Mouse (Mus musculus) CH12.LX (cell line): ENCODE results near the gene Htr5a. TPM values are rescaled to one million over a fixed set of nuclear protein-coding genes. Genes with fewer than 3 reads are reported as not detected.
A peak's percentile ranks its signal among the peaks of the same experiment; 100 is the strongest.

Experiments used
- DNase-seq: peaks from one replicate; pipeline ENCODE4 v3.0.0-alpha.2; 2013; ENCODE audit errors: extremely low read depth
- H3K27ac ChIP-seq: 2 replicates; pipeline ENCODE4 v1.5.1; 2012; ENCODE audit warnings: low read depth, mild to moderate bottlenecking, control low read depth, moderate library complexity; ENCODE audit not compliant: insufficient read depth
- H3K27me3 ChIP-seq: replicated peaks from 2 replicates; pipeline ENCODE3; 2012; ENCODE audit warnings: inconsistent platforms
- H3K36me3 ChIP-seq, 2 experiments: replicated peaks in 1 of 2; 2 replicates each; pipeline versions ENCODE3 to v1.6.1; 2012; ENCODE audit warnings: inconsistent platforms in 1 of 2, low read length in 1 of 2, mild to moderate bottlenecking in 1 of 2, mixed read lengths in 1 of 2, moderate library complexity in 1 of 2; ENCODE audit not compliant: control insufficient read depth in 1 of 2, insufficient read depth in 1 of 2
- H3K4me1 ChIP-seq, 2 experiments: 2 replicates each; pipeline ENCODE4 v1.6.1; 2012; ENCODE audit warnings: inconsistent platforms in 1 of 2, moderate library complexity in 1 of 2; ENCODE audit not compliant: insufficient read depth in 2 of 2, control insufficient read depth in 1 of 2
- H3K4me2 ChIP-seq: 2 replicates; pipeline ENCODE4 v1.6.1; 2012; ENCODE audit warnings: low read depth, mild to moderate bottlenecking, control low read depth; ENCODE audit not compliant: poor library complexity, insufficient read depth, severe bottlenecking
- H3K4me3 ChIP-seq, 3 experiments: fragments of 150-350 bp in 1 of 3; sonication (generic) in 1 of 3; replicated peaks in 1 of 3; 2 replicates each; pipeline versions ENCODE3 to v1.5.1; 2011 to 2012; ENCODE audit warnings: low read depth in 2 of 3, low read length in 2 of 3, mild to moderate bottlenecking in 2 of 3, moderate library complexity in 2 of 3, control low read depth in 1 of 3, improper control_type of control experiment in 1 of 3, inconsistent platforms in 1 of 3, mixed read lengths in 1 of 3; ENCODE audit not compliant: poor library complexity in 1 of 3
- H3K79me2 ChIP-seq: replicated peaks from 2 replicates; pipeline ENCODE4 v1.6.1; 2012; ENCODE audit warnings: mild to moderate bottlenecking, moderate library complexity; ENCODE audit not compliant: control insufficient read depth, poor library complexity, insufficient read depth, severe bottlenecking; ENCODE audit errors: extremely low read depth
- H3K9ac ChIP-seq: 2 replicates; pipeline ENCODE4 v1.6.1; 2012; ENCODE audit warnings: low read depth, mild to moderate bottlenecking, control low read depth, moderate library complexity; ENCODE audit not compliant: insufficient read depth
- H3K9me3 ChIP-seq: replicated peaks from 2 replicates; pipeline ENCODE3; 2012; ENCODE audit warnings: low read length, inconsistent platforms, mixed read lengths
- BHLHE40 ChIP-seq: IDR thresholded peaks from 2 replicates; pipeline ENCODE4 v1.6.1; 2011; ENCODE audit warnings: mild to moderate bottlenecking, low read depth, low read length, improper control_type of control experiment
- CHD1 ChIP-seq: IDR thresholded peaks from 2 replicates; pipeline ENCODE4 v1.6.1; 2012; ENCODE audit warnings: low read depth, low read length, improper control_type of control experiment, inconsistent platforms
- CHD2 ChIP-seq: IDR thresholded peaks from 2 replicates; pipeline ENCODE4 v1.6.1; 2011; ENCODE audit warnings: low read length, improper control_type of control experiment
- E2F4 ChIP-seq: IDR thresholded peaks from 2 replicates; pipeline ENCODE4 v1.6.1; 2011; ENCODE audit warnings: low read depth, low read length, improper control_type of control experiment; ENCODE audit not compliant: insufficient replicate concordance
- EP300 ChIP-seq: IDR thresholded peaks from 2 replicates; pipeline ENCODE4 v1.6.1; 2011; ENCODE audit warnings: low read length, improper control_type of control experiment
- ETS1 ChIP-seq: conservative IDR thresholded peaks from 2 replicates; pipeline ENCODE4 v1.6.1; 2012; ENCODE audit warnings: low read depth, mild to moderate bottlenecking, inconsistent platforms, low read length, improper control_type of control experiment, moderate library complexity
- GABPA ChIP-seq: IDR thresholded peaks from 2 replicates; pipeline ENCODE4 v1.6.1; 2012; ENCODE audit warnings: low read depth, low read length, improper control_type of control experiment, inconsistent platforms; ENCODE audit not compliant: insufficient replicate concordance
- JUND ChIP-seq: conservative IDR thresholded peaks from 2 replicates; pipeline ENCODE4 v1.6.1; 2011; ENCODE audit warnings: low read depth, low read length, improper control_type of control experiment
- MEF2A ChIP-seq: IDR thresholded peaks from 2 replicates; pipeline ENCODE4 v1.6.1; 2014; ENCODE audit warnings: low read depth, mild to moderate bottlenecking, inconsistent platforms, low read length, improper control_type of control experiment, borderline replicate concordance
- MXI1 ChIP-seq: IDR thresholded peaks from 2 replicates; pipeline ENCODE4 v1.6.1; 2011; ENCODE audit warnings: mild to moderate bottlenecking, low read depth, low read length, improper control_type of control experiment
- MYC ChIP-seq: IDR thresholded peaks from 2 replicates; pipeline ENCODE4 v1.6.1; 2011; ENCODE audit warnings: low read depth, mild to moderate bottlenecking, improper control_type of control experiment, low read length
- PAX5 ChIP-seq: IDR thresholded peaks from 2 replicates; pipeline ENCODE4 v1.6.1; 2012; ENCODE audit warnings: low read length, inconsistent platforms, mixed read lengths
- SIN3A ChIP-seq: IDR thresholded peaks from 2 replicates; pipeline ENCODE4 v1.6.1; 2012; ENCODE audit warnings: low read length, improper control_type of control experiment, inconsistent platforms
- SMC3 ChIP-seq: IDR thresholded peaks from 2 replicates; pipeline ENCODE4 v1.6.1; 2011; ENCODE audit warnings: low read depth, low read length, improper control_type of control experiment
- TBP ChIP-seq: conservative IDR thresholded peaks from 2 replicates; pipeline ENCODE4 v1.6.1; 2011; ENCODE audit warnings: low read depth, low read length, improper control_type of control experiment
- USF2 ChIP-seq: conservative IDR thresholded peaks from 2 replicates; pipeline ENCODE4 v1.6.1; 2011; ENCODE audit warnings: low read depth, low read length, improper control_type of control experiment
- ZMIZ1 ChIP-seq: IDR thresholded peaks from 2 replicates; pipeline ENCODE4 v1.6.1; 2012; ENCODE audit warnings: low read depth, mild to moderate bottlenecking, inconsistent platforms, low read length, improper control_type of control experiment
- ZNF384 ChIP-seq: IDR thresholded peaks from 2 replicates; pipeline ENCODE4 v1.6.1; 2012; ENCODE audit warnings: low read depth, low read length, improper control_type of control experiment, inconsistent platforms
- dilution Hi-C: fragments of 300-500 bp; cut with MboI; formaldehyde crosslinking; loops from 2 replicates; pipeline ENCODE4 v1.14.3; 2020; ENCODE audit warnings: low sequenced_read_pairs; ENCODE audit not compliant: extremely low pct_unique_long_range_greater_than_20kb, extremely low pct_ligation_motif_present
- in situ Hi-C: fragments of 300-500 bp; cut with MboI; formaldehyde crosslinking; loops from 3 replicates; pipeline ENCODE4 v1.14.3; 2019; ENCODE audit warnings: low sequenced_read_pairs, low pct_ligation_motif_present, low pct_unique_long_range_greater_than_20kb, mixed read lengths
- polyA plus RNA-seq: library from polyadenylated mRNA; unstranded; fragments of >175 nt; gene quantifications from 2 replicates; pipeline ENCODE4 v1.2.1, GENCODE M21; 2012; ENCODE audit warnings: low read depth; ENCODE audit not compliant: insufficient read length
- total RNA-seq, 2 experiments: library from RNA; depleted of rRNA; stranded (reverse); fragments of 300-350 nt in 1 of 2; fragments of >200 nt in 1 of 2; gene quantifications; 2 replicates each; pipeline ENCODE4 v1.2.3; 2012 to 2014

The Htr5a gene
- total and polyA plus RNA-seq, 3 experiments, result not detected

- Histone ChIP-seq H3K27ac (no peak overlapping the region), H3K4me1 (peaks cover 0 to 13% of the 10 kb centered on the region in 2 experiments; a peak in 2 of 4 replicates), H3K9me3 (peaks cover 16% of the 10 kb centered on the region), H3K36me3 (no peaks in the 10 kb centered on the region), H3K79me2 (no peaks in the 10 kb centered on the region), H3K4me2 (no peak overlapping the region), H3K4me3 (no peak overlapping the region), H3K27me3 (no peaks in the 10 kb centered on the region), H3K9ac (no peak overlapping the region)
- peak; percentile 11 for DNase-seq
- dilution Hi-C loops (no loop called here), in situ Hi-C loops (no loop called here)
- TF ChIP-seq ETS1 (no peak), SMC3 (no peak), E2F4 (no peak), CHD2 (no peak), EP300 (no peak), USF2 (no peak), BHLHE40 (no peak), PAX5 (no peak), SIN3A (no peak), MEF2A (no peak), CHD1 (no peak)
Measured at GRCm38 (mm10) chr5:27899756-27900155, 57.8 kb downstream of the Htr5a start.

DNA sequence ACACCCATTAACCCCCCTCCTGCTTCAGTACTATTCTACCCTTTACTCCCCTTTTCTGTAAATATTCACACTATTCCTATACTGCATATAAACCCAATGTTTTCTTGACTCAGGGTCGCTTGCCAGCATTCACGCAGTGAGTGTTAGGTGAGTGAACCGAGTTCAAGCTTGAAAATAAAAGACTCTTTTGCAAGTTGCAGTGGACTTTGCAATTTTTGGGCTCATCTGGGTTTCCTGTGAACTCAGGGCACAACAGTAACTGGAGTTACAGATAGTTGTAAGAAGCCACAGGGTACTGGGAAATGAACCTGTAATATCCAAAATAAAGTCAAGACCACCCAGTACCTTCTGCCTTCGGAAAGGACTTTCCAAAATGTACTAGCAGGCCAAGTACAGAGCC is 58.2 kb downstream of the Htr5a start:
- no peak overlapping the region for H3K27ac ChIP-seq
- H3K79me2 ChIP-seq, result no peaks in the 10 kb centered on the region
- DNase-seq, result no peak
- H3K4me2 ChIP-seq, result no peak overlapping the region
- H3K4me1 ChIP-seq, result peaks cover 0 to 13% of the 10 kb centered on the region in 2 experiments; a peak in 2 of 4 replicates
- H3K27me3 ChIP-seq, result no peaks in the 10 kb centered on the region
- no peak overlapping the region for H3K9ac ChIP-seq
- in situ Hi-C loops, result no loop called here
- no peak overlapping the region for H3K4me3 ChIP-seq
- TF ChIP-seq PAX5 (no peak), CHD1 (no peak), JUND (no peak), BHLHE40 (no peak), MYC (no peak), SMC3 (no peak), GABPA (no peak), ZMIZ1 (no peak), ZNF384 (no peak), TBP (no peak), MEF2A (no peak), MXI1 (no peak)
- peaks cover 16% of the 10 kb centered on the region for H3K9me3 ChIP-seq
- dilution Hi-C loops, result no loop called here
- no peaks in the 10 kb centered on the region for H3K36me3 ChIP-seq

Other genes with a start within 250 kb of the Htr5a start
- 30.3 and 31.9 TPM in 2 replicates for gene Paxip1, start 50.5 kb upstream of the Htr5a start, total RNA-seq (2012; rRNA removed)
- 30.3 and 32.0 TPM in 2 replicates for gene Paxip1, start 50.5 kb upstream of the Htr5a start, total RNA-seq (2014; rRNA removed)
- 55.4 and 80.9 TPM in 2 replicates for gene Paxip1, start 50.5 kb upstream of the Htr5a start, polyA plus RNA-seq
- 79.4 and 86.8 TPM in 2 replicates for gene Insig1, start 229.2 kb downstream of the Htr5a start, total RNA-seq (2012; rRNA removed)
- gene Insig1, start 229.2 kb downstream of the Htr5a start, total RNA-seq (2014; rRNA removed), result 162 and 217 TPM in 2 replicates
- gene Insig1, start 229.2 kb downstream of the Htr5a start, polyA plus RNA-seq, result 92.3 and 96.9 TPM in 2 replicates